Mouse (Mus musculus): Measurements from ENCODE around the gene Cpn1.
A peak's percentile ranks its signal among the peaks of the same experiment; 100 is the strongest.

GRCm38 (mm10) chr19:43986069-43986794 lies at the start of gene Cpn1:
- peak; percentile 53 for TF ChIP-seq CTCF (IDR thresholded peaks at IDR 0.05)
- no peak for TF ChIP-seq EP300 (IDR thresholded peaks at IDR 0.05)

All from lung, postnatal 0 days (tissue).